Mouse (Mus musculus) heart, adult 18-20 months (tissue): ENCODE measurements around the gene Ssh2. TPM values are rescaled to one million over a fixed set of nuclear protein-coding genes. Genes with fewer than 3 reads are reported as not detected.

Experiments used
- DNase-seq, 2 experiments: peaks; one replicate each; pipeline ENCODE4 v3.0.0; 2021 to 2022; ENCODE audit warnings: mixed read lengths in 1 of 2
- total RNA-seq, 2 experiments: library from RNA; stranded (reverse); gene quantifications; 2 replicates each; pipeline ENCODE4 v1.2.3; 2021

Gene Ssh2
- total RNA-seq, 2 experiments from 2014 or later = 64.2 to 78.9 TPM

DNA sequence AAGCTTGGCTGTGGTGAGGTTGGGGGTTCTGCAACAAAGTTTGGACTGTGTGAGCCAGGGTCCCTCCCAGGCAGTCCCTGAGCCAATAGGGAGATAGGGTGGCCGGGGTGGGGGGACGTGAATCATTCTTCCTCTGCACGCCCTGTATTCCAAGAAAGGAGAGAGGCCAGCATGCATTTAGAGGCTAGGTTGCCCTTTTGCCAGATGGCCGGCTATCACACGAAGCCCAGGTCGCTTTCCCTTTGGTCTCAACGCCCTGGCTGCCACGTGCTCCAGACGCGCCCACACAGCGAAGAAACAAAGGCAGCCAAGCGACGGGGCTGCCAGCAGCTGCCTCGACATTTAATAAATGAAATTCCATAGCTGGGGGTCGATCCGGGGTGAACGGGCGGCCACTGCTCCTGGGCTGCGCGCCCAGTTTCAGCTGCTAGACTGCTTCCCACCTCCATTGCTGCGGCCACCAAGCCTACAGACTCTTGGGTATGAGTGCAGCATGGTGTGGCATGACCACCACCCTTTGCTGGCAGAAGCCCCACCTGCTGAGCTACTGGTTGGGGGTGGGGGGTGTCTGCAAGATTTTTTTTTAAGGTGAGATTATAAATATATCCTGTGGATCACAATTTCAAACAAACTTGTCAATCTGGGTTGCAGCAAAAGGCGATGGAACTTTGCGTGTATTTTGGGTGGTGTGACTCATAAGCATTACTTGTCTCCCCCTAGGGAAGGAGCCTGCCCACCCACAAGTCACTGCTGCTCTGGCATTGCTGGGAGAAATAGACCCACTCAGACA, 275.6 kb downstream of the Ssh2 start:
- DNase-seq = peak; percentile 84

DNA sequence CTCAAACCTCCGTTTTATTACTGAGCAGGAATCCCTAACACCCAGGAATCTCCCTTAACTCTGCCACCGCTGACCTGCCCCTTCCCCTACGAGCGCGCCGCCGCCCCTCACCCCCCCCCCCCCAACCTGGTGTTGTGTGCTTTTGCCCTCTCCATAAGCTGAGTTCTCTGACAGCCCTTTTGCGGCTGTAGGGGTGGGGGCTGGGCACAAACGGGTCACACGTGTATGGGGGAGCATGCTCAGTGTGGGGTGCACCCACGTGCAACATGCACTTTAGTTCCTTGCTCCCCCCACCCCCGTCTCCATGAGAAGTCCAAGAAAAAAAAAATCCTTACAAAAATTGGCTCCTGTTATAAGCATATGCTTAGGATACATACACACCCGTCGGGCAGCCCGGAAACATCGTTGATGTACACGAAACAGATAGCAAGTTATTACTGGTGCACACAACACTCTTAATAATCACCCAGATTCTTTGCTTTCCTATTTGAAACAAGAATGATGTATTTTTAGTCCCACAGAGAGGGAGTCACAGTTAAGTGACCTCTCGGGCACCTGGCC, 276.3 kb downstream of the Ssh2 start:
- DNase-seq = peak in 1 of 2 experiments; percentile 42

DNA sequence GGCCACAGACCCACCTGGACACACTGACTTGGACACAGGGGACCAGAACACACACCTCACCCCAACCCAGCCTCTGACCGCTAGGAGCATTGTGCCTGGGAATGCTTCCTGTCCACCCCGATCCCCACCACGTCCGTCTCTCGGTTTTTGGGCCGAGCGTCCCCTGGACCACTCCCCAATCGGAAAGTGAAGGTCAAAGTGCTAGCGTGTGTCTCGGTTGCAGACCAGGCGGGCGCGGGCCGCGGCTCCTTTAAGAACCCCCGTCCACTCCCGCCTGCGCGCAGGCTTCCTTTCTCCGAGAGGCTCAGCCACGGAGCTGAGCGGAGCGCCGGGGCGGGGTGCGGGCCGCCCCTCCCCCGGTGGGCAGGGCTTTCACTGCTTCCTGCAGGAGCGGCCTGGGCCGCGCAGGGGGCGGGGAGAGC, 276.8 kb downstream of the Ssh2 start:
- DNase-seq = peak; percentile 94 to 97

DNA sequence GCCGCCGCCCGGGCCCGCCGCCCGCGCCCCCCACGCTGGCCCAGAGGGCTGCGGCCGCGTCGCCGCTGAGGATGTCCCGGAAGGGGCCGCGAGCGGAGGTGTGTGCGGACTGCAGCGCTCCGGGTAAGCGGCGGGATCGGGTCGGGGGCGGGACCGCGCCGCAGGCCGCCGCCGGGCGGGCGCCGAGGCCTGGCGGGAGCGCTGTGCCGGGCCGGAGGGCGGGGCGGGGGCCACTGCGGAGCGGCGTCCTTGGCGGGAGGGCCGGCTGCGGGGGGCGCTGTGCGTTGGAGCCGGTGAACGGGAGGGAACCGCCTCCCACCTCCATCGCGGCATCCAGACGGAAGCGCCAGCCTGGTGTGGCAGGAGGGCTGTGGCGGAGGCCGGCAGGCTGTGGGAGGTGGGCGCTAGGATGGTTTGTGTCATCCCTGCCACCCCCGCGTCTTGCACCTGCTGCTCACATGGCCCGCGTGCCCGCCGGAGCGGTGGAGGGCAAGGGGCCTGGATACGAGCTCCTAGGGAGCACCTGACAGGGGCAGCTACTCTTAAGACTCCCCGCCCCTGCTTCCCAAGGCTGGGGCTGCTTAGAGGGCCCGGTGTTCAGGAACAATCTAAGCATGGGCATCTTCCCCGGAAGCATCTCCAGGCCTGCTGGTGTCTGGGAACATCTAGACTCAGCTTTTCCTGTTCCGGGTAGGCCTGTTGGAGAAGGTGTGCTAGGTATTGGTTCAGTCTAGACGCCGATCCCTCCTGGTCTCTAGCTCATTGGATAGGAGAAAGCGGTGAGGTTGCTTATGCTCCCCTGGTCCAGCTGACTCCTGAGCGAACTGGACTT, 277.6 kb downstream of the Ssh2 start, which contains the start of gene Git1:
Git1 (plus strand) TSS at position 51 of the 832 bp plus-strand sequence.
- peak; percentile 55 for DNase-seq

DNA sequence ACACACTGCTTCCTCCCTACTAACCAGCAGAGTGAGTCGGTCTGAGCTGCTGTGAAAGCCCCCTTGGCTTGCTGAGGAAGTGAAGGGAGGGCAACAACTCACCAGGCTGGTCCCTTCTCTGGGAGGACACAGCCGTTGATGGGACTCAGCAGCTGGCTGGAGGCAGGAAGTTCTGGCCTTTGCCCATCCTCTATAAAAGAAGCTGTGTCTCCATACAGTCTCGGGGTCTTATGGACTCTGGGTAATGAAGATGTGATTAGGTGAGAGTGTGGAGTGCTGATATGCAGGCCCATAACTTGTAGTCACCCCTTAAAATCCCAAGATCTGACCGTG, 278.2 kb downstream of the Ssh2 start:
- DNase-seq = no peak

DNA sequence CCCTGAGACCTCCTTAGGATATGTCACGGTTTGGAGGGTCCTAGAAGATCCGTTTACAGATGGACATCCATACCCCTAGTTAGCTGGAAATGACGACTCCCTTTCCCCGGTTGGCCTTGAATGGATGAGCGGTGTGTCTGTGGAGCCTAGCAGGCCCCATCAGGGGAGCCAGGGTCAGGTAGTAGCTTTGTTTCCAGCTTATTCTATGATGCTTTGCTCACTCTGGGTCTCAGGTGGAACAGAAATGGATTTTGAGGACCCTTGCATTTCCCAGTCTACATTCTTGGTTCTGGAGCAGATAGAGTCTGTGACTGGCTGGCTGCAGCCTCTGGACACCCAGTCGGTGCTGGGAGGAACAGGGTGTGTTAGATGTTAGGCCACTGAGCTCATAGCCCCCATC, 278.7 kb downstream of the Ssh2 start:
- DNase-seq = no peak

DNA sequence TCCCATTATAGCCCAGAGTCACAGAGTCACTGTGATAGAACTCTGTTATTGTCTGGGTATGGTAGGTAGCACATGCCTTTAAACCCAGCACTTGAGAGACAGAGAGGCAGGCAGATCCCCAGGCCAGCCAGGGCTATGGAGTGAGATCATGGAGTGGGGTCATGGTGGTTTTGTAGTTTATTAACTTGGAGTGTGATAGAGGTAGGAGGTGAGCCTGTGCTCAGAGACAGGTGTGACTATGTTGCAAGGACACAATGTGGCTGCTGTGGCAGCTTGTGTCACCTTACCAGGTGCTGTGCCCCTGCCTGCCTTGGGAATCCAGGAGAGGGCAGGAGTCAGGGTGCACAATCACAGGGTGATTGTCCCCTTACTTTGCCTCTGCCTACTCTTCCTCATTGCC, 279.4 kb downstream of the Ssh2 start:
- no peak for DNase-seq

DNA sequence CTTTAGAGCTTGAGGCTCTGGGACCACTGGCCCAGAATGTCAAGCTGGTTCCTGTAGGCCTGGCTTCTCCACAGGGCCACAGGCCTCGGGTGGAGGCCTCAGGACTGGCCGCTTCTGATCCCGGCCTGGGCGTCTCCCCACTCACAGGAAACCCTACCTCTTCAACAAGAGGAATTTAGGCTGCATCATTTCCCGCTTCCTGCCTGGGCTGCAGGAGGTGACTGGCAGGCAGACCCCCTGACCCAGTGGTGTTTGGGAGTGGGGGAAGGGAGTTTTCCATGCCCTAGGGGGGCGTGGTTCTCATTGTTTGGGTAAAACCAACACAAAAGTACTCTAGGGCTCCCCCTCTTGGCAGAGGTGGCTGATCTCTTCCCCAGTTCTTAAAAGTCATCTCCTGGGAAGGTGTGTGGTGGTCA, 281.3 kb downstream of the Ssh2 start:
- DNase-seq = peak; percentile 88 to 92

DNA sequence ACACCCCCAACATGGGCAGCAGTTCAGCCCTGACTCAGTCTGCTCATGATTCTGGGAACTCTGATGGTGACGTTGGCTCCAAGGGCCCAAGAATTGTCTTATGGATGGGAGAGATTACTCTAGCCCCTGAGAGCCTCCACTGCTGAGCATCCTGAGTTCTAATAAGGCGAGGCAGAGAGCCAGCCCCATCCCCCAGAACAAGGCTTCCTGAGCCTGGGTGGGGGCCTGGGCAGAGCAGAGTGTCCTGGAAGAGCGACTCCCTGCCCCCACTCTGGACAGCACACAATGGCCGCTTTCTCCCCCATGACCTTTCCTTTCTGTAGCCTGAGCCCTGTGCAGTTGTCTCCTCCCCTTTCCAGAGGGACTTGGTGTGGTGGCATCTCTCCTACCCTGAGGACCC, 281.8 kb downstream of the Ssh2 start:
- DNase-seq = peak in 1 of 2 experiments; percentile 73

DNA sequence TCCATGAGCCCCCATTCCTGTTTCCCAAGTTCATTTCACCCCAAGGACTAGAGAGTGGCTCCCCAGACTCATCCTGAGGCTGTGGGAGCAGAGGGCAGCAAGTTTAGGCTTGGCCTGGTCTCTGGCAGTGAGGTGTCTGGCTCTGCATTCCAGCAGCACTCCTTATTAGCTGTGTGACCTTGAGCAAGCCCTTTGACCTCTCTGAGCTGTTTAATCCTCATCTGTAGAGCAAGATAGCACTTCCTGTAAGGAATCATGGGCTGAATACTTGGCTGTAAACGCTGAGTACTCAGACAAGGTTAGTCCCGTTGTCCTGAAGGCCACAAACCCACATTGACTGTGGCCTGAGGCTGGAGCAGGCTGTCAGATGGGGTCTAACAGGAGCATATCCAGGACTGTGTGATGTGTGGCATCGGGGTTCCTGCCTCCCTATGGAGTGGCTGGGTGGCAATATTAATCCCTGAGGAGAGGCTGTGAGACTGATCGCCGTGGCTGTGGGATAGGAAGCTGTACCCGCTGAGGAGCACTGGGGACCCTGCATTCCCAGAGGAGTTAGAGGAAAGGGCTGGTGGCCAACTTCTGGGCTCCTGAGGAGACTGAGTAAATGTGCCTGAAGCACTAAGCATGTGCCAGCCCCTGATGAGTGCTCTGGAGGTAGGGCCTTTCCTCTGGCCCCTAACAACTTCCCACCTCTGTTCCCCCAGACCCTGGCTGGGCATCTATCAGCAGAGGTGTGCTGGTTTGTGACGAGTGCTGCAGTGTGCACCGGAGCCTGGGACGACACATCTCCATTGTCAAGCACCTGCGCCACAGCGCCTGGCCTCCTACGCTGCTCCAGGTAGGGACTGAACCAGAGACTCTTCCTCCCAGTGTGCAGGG, 282.4 kb downstream of the Ssh2 start:
- no peak for DNase-seq

DNA sequence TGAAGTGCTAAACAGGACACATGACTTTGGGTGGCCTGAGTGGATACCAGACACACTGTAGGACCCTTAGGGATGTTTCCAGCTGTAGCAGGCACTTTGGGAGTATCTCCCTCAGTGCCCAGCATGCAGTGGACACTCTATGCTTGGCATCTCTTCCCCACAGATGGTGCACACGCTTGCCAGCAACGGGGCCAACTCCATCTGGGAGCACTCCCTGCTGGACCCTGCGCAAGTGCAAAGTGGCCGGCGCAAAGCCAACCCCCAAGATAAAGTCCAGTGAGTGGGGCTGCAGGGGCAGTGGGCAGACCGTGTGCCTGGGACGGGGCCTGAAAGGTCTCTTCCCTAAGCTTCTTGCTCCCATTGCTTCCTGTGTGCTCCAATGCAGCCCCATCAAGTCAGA, 283.3 kb downstream of the Ssh2 start:
- DNase-seq = no peak

DNA sequence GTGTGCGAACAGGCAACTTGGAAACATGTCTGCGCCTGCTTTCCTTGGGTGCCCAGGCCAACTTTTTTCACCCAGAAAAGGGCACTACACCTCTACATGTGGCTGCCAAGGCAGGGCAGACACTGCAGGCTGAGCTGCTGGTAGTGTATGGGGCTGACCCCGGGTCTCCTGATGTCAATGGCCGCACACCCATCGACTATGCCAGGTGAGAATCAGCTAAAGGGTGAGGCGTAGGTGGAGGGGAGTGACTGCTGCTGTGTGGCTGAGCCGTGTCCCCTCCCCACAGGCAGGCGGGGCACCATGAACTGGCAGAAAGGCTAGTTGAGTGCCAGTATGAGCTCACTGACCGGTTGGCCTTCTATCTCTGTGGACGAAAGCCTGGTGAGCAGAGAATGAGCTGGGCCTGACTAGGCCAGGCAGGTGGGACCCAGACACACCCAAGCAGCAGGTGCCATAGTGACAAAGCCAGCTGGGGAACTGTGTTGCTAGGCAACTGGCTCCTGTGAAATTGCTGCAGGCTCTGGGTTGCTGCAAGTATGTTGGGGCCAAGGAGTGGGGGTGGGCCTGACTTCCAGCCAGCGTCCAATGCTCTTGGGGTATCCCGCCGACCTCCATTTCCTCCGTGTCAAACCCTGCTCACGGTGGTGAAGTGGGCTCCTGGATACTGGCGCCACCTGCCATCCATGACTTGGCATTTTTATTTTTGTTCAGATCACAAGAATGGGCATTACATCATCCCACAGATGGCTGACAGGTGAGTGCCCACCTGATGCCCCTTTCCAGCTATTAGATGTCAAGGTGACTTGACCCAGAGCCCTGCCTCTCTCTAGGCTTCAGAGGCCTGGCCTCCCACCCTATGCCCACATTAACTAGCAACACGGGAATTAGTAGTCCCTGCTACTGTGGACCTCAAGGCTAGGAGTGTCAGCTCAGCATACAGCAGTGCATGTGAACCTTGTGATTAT, 284.6 kb downstream of the Ssh2 start:
- no peak for DNase-seq

DNA sequence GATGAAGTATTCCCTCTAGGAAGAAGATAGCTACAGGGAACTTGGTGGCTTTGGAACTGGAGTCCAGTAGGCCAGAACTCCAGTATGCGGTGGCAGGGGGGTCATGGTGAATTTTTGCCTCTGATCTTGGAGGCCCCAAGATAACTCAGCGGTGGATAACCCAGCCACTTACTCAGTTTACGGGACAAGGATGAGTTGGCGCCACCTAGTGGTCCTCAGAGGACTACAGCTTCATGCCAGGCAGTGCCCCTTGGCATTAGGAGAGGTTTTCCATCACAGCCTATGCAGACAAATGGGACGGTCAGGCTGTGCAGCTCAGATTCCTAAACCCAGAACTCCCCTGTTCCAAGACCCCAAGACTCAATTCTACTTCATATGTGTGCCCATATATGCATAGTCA, 285.3 kb downstream of the Ssh2 start:
- peak; percentile 80 to 88 for DNase-seq

DNA sequence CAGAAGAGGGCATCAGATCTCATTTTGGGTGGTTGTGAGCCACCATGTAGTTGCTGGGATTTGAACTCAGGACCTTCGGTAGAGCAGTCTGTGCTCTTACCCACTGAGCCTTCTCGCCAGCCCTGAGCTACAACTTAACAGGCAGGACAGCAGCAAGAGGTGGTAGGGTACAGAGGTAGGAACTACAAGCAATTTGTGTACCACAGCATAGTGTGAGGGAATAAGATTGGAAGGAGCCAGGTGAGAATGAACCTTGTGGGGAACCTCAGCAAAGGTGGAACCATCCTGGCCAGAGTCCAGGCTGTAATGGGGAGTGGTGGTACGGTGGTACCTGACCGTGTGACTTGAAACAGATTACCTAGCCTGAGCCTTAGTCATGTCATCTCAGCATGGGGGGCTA, 285.9 kb downstream of the Ssh2 start:
- DNase-seq = no peak

DNA sequence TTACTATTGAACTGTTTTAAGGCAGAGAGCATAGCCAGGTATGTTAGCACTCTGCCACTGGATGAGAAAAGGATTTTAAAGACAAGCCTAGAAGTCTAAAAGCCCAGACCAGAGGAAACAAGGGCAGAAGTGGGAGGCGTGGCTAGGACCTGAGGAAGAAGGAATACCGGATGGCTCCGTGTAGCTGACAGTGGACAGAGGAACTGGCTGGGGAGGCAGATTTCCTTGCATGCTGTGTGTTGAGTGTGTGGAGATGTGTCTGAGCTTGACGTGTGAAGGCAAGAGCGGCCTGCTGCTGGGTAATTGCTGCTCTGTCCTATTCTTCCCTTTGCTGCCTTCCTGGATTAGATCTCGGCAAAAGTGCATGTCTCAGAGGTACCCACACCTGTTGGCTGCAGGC, 286.4 kb downstream of the Ssh2 start:
- DNase-seq = no peak

DNA sequence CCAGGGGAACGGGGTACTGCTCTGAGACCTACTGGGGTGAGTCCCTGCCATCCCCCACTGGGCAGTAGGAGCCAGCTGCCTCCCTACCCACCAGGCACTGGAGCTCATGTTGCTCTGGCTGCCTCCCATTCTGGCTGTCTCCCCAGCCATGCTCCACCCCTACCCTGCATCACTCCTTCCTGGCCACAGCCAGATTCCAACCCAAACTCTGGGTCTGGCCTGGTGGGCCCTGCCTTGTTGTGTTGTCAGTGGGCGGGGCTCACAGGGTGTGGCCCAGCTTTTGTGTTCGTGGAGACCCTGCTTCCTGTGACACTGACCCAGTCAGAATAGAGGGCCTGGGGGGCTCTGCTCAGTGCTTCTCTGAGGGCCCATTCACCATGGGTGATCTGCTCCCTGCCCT, 287.4 kb downstream of the Ssh2 start:
- peak; percentile 50 to 67 for DNase-seq

DNA sequence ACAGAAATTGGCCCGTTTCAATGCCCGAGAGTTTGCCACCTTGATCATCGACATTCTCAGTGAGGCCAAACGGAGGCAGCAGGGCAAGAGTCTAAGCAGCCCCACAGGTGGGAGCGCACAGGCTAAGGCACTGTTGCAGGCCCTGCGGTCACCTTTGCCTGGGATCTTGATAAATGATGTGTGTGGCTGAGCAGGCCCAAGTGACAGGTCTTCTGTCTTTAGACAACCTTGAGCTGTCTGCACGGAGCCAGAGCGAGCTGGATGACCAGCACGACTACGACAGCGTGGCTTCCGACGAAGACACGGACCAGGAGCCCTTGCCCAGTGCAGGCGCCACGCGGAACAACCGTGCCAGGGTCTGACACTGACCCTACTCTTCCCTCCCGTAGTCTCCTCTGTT, 288.3 kb downstream of the Ssh2 start:
- no peak for DNase-seq

DNA sequence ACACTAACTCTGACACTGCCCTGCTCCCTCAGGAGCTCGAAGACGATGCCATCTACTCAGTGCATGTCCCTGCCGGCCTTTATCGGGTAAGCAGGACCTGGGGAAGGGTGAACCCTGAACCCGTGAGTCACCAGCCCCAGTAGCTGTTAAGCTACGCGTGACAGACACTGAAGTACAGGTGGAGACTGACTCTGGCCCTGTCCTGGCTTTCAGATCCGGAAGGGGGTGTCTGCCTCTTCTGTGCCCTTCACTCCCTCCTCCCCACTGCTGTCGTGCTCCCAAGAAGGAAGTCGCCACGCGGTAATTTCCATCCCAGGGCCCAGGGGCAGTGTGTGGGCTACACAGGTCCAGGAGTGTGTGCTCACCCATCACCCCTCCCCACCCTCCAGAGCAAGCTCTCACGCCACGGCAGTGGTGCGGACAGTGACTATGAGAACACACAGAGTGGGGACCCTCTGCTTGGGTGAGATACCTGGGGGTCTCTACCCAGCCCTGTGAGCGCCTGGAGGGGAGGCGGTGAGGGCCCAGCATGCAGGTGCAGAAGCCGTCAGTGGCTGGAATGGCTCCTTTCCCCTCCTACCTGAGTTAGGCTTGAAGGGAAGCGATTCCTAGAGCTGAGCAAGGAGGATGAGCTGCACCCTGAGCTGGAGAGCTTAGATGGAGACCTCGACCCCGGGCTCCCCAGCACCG, 289.3 kb downstream of the Ssh2 start:
- DNase-seq = no peak

DNA sequence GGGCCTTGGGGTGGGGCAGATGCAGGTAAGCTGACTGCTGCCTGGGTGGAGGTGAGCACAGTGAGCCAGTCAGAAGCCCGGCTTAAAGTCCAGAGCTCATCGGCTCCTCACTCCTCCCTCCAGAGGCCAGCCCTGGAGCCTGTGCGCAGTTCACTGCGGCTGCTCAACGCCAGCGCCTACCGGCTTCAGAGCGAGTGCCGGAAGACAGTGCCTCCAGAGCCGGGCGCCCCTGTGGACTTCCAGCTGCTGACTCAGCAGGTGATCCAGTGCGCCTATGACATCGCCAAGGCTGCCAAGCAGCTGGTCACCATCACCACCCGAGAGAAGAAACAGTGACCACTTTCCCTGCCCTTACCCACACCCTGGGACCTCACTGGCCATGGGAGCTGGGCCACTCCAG, 290.2 kb downstream of the Ssh2 start:
- DNase-seq = no peak

DNA sequence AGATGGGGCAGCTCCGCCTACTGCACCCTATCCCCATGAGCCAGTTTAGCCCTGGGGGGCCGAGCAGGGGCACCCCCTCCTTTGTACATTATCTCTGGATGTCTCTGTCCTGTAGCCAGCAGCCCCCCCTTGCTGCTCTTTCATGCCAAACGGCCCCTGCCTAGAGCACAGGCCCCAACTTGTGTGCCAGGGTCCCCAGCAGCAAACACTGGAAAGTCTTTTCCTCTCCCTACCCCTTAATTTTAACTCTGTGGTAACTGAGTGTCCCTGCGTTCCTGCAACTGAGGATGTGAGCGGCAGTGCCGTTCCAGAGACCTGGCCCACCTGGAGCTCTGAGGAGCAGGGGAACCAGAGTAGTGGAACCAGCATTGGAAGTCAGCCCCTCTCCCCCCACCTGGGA, 290.9 kb downstream of the Ssh2 start:
- DNase-seq = no peak
